In the genomic region with DNA sequence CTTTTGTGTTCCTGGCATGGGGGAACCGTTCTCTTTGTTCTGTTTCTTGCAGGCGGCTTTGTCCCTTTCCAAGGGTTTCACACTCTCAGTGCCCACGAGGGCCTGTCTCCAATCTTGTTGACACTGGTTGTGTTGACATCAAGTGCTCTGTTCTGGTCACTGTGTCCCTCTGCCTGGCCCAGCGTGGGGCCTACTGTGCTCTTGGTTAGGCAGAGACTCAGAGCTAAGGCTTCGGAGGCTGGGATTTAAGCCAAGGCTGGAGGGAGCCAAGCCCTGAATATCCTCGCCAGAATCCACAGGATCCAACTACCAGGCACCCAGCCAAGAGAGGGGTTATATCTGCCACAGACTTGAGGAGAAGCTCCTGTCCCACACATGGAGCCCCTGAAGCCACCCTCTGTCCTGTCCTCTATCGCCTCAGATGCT, we compare ENCODE assay signal across 8 mouse cellular contexts. TPM values are rescaled to one million over a fixed set of nuclear protein-coding genes. Genes with fewer than 3 reads are reported as not detected.
DNase-seq lines count a peak whose midpoint lies in the region.
"Had no signal": no experiment of that assay in that cellular context is flagged by ENCODE, and none has a peak within 500 bp of the region (broad histone marks: within the 10 kb centered on the region; RNA-seq: fewer than 3 reads in every experiment).

No protein-coding gene starts in this region.

- DNase-seq in adrenal gland, adult 2 months = peak; percentile 84
- DNase-seq in cerebellum, adult 11-12 months = peak; percentile 94
- DNase-seq in gastrocnemius, postnatal 4 days (ENCODE audit: low spot score in 2 of 2) = peak; percentile 74 to 85
- DNase-seq in kidney, adult 9 months = peak; percentile 92
- peak; percentile 87 to 92 for DNase-seq in lung, adult 18-20 months
- DNase-seq in right cerebral cortex, postnatal 4 days = peak; percentile 71
- DNase-seq in thymus, postnatal 10 days (ENCODE audit: low spot score in 2 of 2) = no peak

RNA-seq across cellular contexts. Expression of a gene that starts 32.4 kb away (rescaled TPM):
- not detected for total RNA-seq in adrenal gland, adult 2 months (2021)
- polyA plus RNA-seq in adrenal gland, adult 2 months (2012; rRNA removed) = not detected in 2 replicates
- total RNA-seq in gastrocnemius, postnatal 4 days (2021) = under 1 TPM in 1 of 2 experiments, not detected in 1; 0.26 TPM
- polyA plus RNA-seq: limb, embryonic 11.5 days had no signal

RNA-seq across cellular contexts. Expression of a gene that starts 35.6 kb away (rescaled TPM):
- 100 to 1,000 TPM; 127 to 450 TPM for total RNA-seq in adrenal gland, adult 2 months (2021)
- 260 and 429 TPM in 2 replicates for polyA plus RNA-seq in adrenal gland, adult 2 months (2012; rRNA removed)
- total RNA-seq in gastrocnemius, postnatal 4 days (2021) = 100 to 1,000 TPM; 111 to 121 TPM

Comparison
In these comparisons a context has a peak if more than half of its experiments do, and no peak if none do; other contexts are left out.
1. DNase-seq: peak in adrenal gland, adult 2 months (single experiment), cerebellum, adult 11-12 months (single experiment), gastrocnemius, postnatal 4 days (2 of 2), kidney, adult 9 months (single experiment), lung, adult 18-20 months (2 of 2) and right cerebral cortex, postnatal 4 days (single experiment); none in thymus, postnatal 10 days (0 of 2).